Mouse (Mus musculus) cortical plate, adult 2 months (tissue): ENCODE measurements around the gene Prepl.

ENCODE experiments used
- CTCF ChIP-seq: fragments of 200-500 bp; IDR thresholded peaks from 2 replicates; pipeline ENCODE4 v1.5.1; 2011; ENCODE audit warnings: mild to moderate bottlenecking, control low read depth, low read length; ENCODE audit not compliant: insufficient read depth; ENCODE audit errors: extremely low read depth
- POLR2A ChIP-seq: fragments of 200-500 bp; IDR thresholded peaks from 2 replicates; pipeline ENCODE4 v1.6.1; 2011; ENCODE audit warnings: mild to moderate bottlenecking, low read length, control low read depth; ENCODE audit not compliant: insufficient read depth; ENCODE audit errors: extremely low read depth

GRCm38 (mm10) chr17:85045160-85045559, 44.9 kb downstream of the Prepl start:
- TF ChIP-seq CTCF, result no peak
- no peak for TF ChIP-seq POLR2A
